Mouse (Mus musculus) granulocyte monocyte progenitor cell, adult 5-6 weeks (primary cell): ENCODE results near the gene Skil. TPM values are rescaled to one million over a fixed set of nuclear protein-coding genes. Genes with fewer than 3 reads are reported as not detected.

Source experiments
- ATAC-seq: replicated peaks from 2 replicates; pipeline ENCODE4 v1.8.0; 2016; ENCODE audit warnings: mild to moderate bottlenecking, moderate TSS enrichment, inconsistent platforms; ENCODE audit not compliant: poor library complexity, severe bottlenecking
- total RNA-seq, 2 experiments: library from RNA; stranded (forward) in 1 of 2; stranded (reverse) in 1 of 2; fragments of 200-712, 200-1000 nt in 1 of 2; fragments of >200 nt in 1 of 2; fragmentation: Nextera tagmentation in 1 of 2; gene quantifications; 2 replicates each; pipeline ENCODE4 v1.2.3; 2014 to 2017

Gene Skil
- total RNA-seq, 2 experiments from 2014 or later, result 5.0 to 9.2 TPM

GRCm38 (mm10) chr3:31165803-31166202 lies 70.9 kb downstream of the Skil start:
- ATAC-seq, result no peak

- ATAC-seq, result no peak
These were observed 71.6 kb downstream of the Skil start for GRCm38 (mm10) chr3:31166365-31166871.

Other genes with a start within 250 kb of the Skil start
- gene Gpr160, start 239.1 kb upstream of the Skil start, total RNA-seq (2014; fragmentation: Nextera tagmentation), result 62.9 and 64.4 TPM in 2 replicates
- 50.5 and 70.7 TPM in 2 replicates for gene Gpr160, start 239.1 kb upstream of the Skil start, total RNA-seq (2017)
- gene Phc3, start 125.6 kb upstream of the Skil start, total RNA-seq (2014; fragmentation: Nextera tagmentation), result 31.6 and 33.7 TPM in 2 replicates
- 13.8 and 14.1 TPM in 2 replicates for gene Phc3, start 125.6 kb upstream of the Skil start, total RNA-seq (2017)
- 12.8 and 22.5 TPM in 2 replicates for gene Prkci, start 99.3 kb upstream of the Skil start, total RNA-seq (2014; fragmentation: Nextera tagmentation)
- 16.0 and 19.6 TPM in 2 replicates for gene Prkci, start 99.3 kb upstream of the Skil start, total RNA-seq (2017)
- gene Cldn11, start 54.9 kb downstream of the Skil start, total RNA-seq (2014; fragmentation: Nextera tagmentation), result not detected in 2 replicates
- gene Cldn11, start 54.9 kb downstream of the Skil start, total RNA-seq (2017), result not detected in 2 replicates
- gene Slc7a14, start 215.3 kb downstream of the Skil start, total RNA-seq (2014; fragmentation: Nextera tagmentation), result not detected in 2 replicates
- not detected in 2 replicates for gene Slc7a14, start 215.3 kb downstream of the Skil start, total RNA-seq (2017)